In genomic region chr7:79241931-79242625, GRCm38 (mm10) we compare ENCODE assay signal across 20 mouse cellular contexts. TPM values are rescaled to one million over a fixed set of nuclear protein-coding genes. Genes with fewer than 3 reads are reported as not detected.
DNase-seq lines count a peak whose midpoint lies in the region; ATAC-seq lines count a peak whose summit lies in the region.
"Had no signal": no experiment of that assay in that cellular context is flagged by ENCODE, and none has a peak within 500 bp of the region (broad histone marks: within the 10 kb centered on the region; RNA-seq: fewer than 3 reads in every experiment).

No protein-coding gene starts in this region.

- no peak overlapping the region for H3K4me2 ChIP-seq in hindbrain, embryonic 16.5 days (ENCODE audit: low read length)
- H3K4me2 ChIP-seq in hindbrain, embryonic 13.5 days = no peak overlapping the region
- H3K4me2 ChIP-seq: embryonic facial prominence, embryonic 12.5 days; limb, embryonic 15.5 days; lung, embryonic 14.5 days; midbrain, embryonic 12.5 days; neural tube, embryonic 15.5 days had no signal

- no peak overlapping the region for H3K9ac ChIP-seq in hindbrain, embryonic 16.5 days (ENCODE audit: low read depth, low read length)
- no peak overlapping the region for H3K9ac ChIP-seq in hindbrain, embryonic 13.5 days
- H3K9ac ChIP-seq: embryonic facial prominence, embryonic 12.5 days; forebrain, postnatal 0 days; limb, embryonic 15.5 days; lung, embryonic 14.5 days; midbrain, embryonic 12.5 days; neural tube, embryonic 15.5 days had no signal

- H3K9me3 ChIP-seq in hindbrain, embryonic 16.5 days (ENCODE audit: control insufficient read depth, low read length) = no peaks in the 10 kb centered on the region
- H3K9me3 ChIP-seq in hindbrain, embryonic 13.5 days = no peaks in the 10 kb centered on the region
- H3K9me3 ChIP-seq: embryonic facial prominence, embryonic 12.5 days; limb, embryonic 15.5 days; midbrain, embryonic 12.5 days; neural tube, embryonic 15.5 days had no signal

- ATAC-seq in hindbrain, embryonic 16.5 days = peak; percentile 57; the same call in 1 of the 2 replicates
- ATAC-seq in hindbrain, embryonic 13.5 days (ENCODE audit: low FRiP score) = no peak
- ATAC-seq: forebrain, postnatal 0 days had no signal

- 68% methylated on average over 10 of the region's 10 CpGs for WGBS in hindbrain, embryonic 16.5 days
- 77% methylated on average over 10 of the region's 10 CpGs for WGBS in hindbrain, embryonic 13.5 days

- H3K27me3 ChIP-seq in hindbrain, embryonic 16.5 days (replicated peaks; ENCODE audit: control insufficient read depth, insufficient read depth, low read length) = no peaks in the 10 kb centered on the region
- no peaks in the 10 kb centered on the region for H3K27me3 ChIP-seq in hindbrain, embryonic 13.5 days
- H3K27me3 ChIP-seq: embryonic facial prominence, embryonic 12.5 days; limb, embryonic 15.5 days; neural tube, embryonic 15.5 days had no signal

- no peaks in the 10 kb centered on the region for H3K36me3 ChIP-seq in hindbrain, embryonic 16.5 days (ENCODE audit: control insufficient read depth, insufficient read depth, low read length)
- H3K36me3 ChIP-seq in hindbrain, embryonic 13.5 days = no peaks in the 10 kb centered on the region
- H3K36me3 ChIP-seq: embryonic facial prominence, embryonic 12.5 days; limb, embryonic 15.5 days; midbrain, embryonic 12.5 days; neural tube, embryonic 15.5 days had no signal

- H3K4me3 ChIP-seq in hindbrain, embryonic 16.5 days (ENCODE audit: low read length) = no peak overlapping the region
- H3K4me3 ChIP-seq in hindbrain, embryonic 13.5 days = no peak overlapping the region
- H3K4me3 ChIP-seq: embryonic facial prominence, embryonic 12.5 days; limb, embryonic 15.5 days; midbrain, embryonic 12.5 days; myocyte; neural tube, embryonic 15.5 days had no signal

- peak; percentile 39 for DNase-seq in ZHBTc4 (ENCODE audit: low read depth, low spot score)
- peak; percentile 83 for DNase-seq in cerebellum, adult 11-12 months
- DNase-seq in cerebellum, postnatal 25 days = peak; percentile 68 to 75
- DNase-seq in spleen, postnatal 14 days (ENCODE audit: low spot score in 2 of 2) = no peak
- DNase-seq in Muller cell, postnatal 12 days (ENCODE audit: inconsistent ontology term) = no peak
- DNase-seq: forebrain, postnatal 0 days; heart, postnatal 14 days; kidney, adult 9 months; kidney, postnatal 36 days; layer of hippocampus, adult 9-11 months; lung, embryonic 14.5 days; right cerebral cortex, adult 18-20 months had no signal

- no peak overlapping the region for H3K27ac ChIP-seq in hindbrain, embryonic 16.5 days (ENCODE audit: low read depth, low read length)
- H3K27ac ChIP-seq in hindbrain, embryonic 13.5 days = no peak overlapping the region
- H3K27ac ChIP-seq: embryonic facial prominence, embryonic 12.5 days; limb, embryonic 15.5 days; macrophage; midbrain, embryonic 12.5 days; neural tube, embryonic 15.5 days had no signal

- H3K4me1 ChIP-seq in hindbrain, embryonic 16.5 days (ENCODE audit: control insufficient read depth, insufficient read depth, low read depth, low read length) = no peaks in the 10 kb centered on the region
- H3K4me1 ChIP-seq in hindbrain, embryonic 13.5 days (replicated peaks) = peaks cover under 1% of the 10 kb centered on the region
- H3K4me1 ChIP-seq: limb, embryonic 15.5 days; midbrain, embryonic 12.5 days had no signal

RNA-seq across cellular contexts. Expression of gene Abhd2, which starts 30.9 kb away (rescaled TPM):
- 16.3 and 21.4 TPM in 2 replicates for polyA plus RNA-seq in hindbrain, embryonic 16.5 days (2015; fragmentation: Nextera tagmentation; extraction: Ambion mirVana)
- 17.3 and 19.5 TPM in 2 replicates for polyA plus RNA-seq in hindbrain, embryonic 13.5 days (2015; fragmentation: Nextera tagmentation; extraction: Ambion mirVana)

Comparison
In these comparisons a context has a peak if more than half of its experiments do, and no peak if none do; other contexts are left out.
1. DNase-seq: peak in ZHBTc4 (single experiment), cerebellum, adult 11-12 months (single experiment) and cerebellum, postnatal 25 days (2 of 2); none in spleen, postnatal 14 days (0 of 2) and Muller cell, postnatal 12 days (single experiment).